Mouse (Mus musculus): Measurements from ENCODE around the gene Cmtm1. TPM values are rescaled to one million over a fixed set of nuclear protein-coding genes. Genes with fewer than 3 reads are reported as not detected.

The Cmtm1 gene
- under 1 TPM in 1 of 2 experiments, not detected in 1; 0.62 TPM for polyA plus RNA-seq (2017; shearing (Covaris generic))

DNA sequence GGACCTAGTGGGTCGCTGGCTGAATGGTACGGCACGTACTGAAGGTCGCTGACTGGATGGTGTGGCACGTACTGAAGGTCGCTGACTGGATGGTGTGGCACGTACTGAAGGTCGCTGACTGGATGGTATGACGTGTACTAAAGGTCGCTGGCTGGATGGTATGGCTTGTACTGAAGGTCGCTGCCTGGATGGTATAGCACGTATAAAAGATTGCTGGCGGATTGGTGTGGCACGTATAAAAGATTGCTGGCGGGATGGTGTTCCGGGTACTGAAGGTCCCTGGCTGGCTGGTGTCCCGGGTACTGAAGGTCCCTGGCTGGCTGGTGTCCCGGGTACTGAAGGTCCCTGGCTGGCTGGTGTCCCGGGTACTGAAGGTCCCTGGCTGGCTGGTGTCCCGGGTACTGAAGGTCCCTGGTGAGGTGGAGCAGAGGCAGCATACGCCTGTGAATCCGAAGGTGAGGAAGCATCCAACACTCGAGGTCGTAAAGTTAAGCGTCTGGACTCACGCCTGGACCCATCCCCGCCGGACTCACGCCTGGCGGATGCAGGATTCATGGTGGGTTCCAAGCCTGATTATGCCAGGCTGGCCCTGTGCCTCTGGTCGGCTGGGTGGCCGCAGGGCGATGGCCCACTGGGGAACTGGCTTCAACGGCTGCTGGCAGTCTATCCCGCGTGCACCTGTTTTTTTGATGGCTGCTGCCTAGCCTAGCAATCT, at the start of gene Cmtm1, which contains the start of gene Gm45711:
Gene Cmtm1, minus strand, starts transcription at position 705 of the 715 bp plus-strand sequence.
Gene Gm45711, minus strand, starts transcription at position 641 of the 715 bp plus-strand sequence.

GRCm38 (mm10) chr8:104339229-104339982, 29.5 kb upstream of the Cmtm1 start, which contains the start of gene Cmtm3:
Cmtm3 (plus strand) TSS chr8:104339410.

GRCm38 (mm10) chr8:104321930-104322329, 12.0 kb upstream of the Cmtm1 start, which contains the start of gene Cmtm2b:
Cmtm2b (plus strand) TSS chr8:104322230.

GRCm38 (mm10) chr8:104321267-104321666, 11.3 kb upstream of the Cmtm1 start, which contains the start of gene Gm11020:
Gm11020 (plus strand) TSS chr8:104321567.

GRCm38 (mm10) chr8:104293081-104293480, 16.9 kb downstream of the Cmtm1 start, which contains the start of gene Cmtm2a:
Cmtm2a (minus strand) TSS chr8:104293181.

GRCm38 (mm10) chr8:104250439-104251367, 59.2 kb downstream of the Cmtm1 start, which contains the start of gene Cklf:
Cklf (plus strand) TSS chr8:104250861.

DNA sequence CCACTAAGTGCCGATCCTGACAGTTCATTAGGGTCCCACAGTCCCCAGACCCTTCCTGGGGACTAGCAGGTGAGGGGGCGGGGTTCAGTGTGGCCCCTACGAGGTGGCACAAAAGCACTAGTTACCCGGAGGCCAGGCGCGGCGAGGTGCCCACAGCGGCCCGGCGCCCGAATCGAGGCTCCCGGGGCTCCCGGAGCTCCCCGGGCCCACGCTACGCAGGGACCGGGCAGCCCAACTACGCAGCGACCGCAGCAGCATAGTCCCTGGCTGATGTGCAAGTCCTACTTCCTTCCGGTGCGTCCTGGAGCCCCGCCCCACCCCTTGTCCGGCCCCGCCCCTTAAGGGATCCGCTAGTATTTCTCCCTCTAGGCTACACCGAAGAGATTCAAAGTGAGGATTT, 61.7 kb downstream of the Cmtm1 start, which contains the start of gene Tk2:
Gene Tk2, minus strand, starts transcription at position 283 of the 400 bp plus-strand sequence.

Other genes with a start within 250 kb of the Cmtm1 start
- gene Cdh5, start 208.5 kb downstream of the Cmtm1 start, polyA plus RNA-seq (2017; shearing (Covaris generic)), result 1 to 10 TPM in 1 of 2 experiments, under 1 TPM in 1; 0.04 to 1.1 TPM
- 1 to 10 TPM in 1 of 2 experiments, under 1 TPM in 1; 0.07 to 2.2 TPM for gene Bean1, start 139.7 kb downstream of the Cmtm1 start, polyA plus RNA-seq (2017; shearing (Covaris generic))
- 100 to 1,000 TPM in 1 of 2 experiments, 10 to 100 TPM in 1; 95.5 to 107 TPM for gene Tk2, start 61.6 kb downstream of the Cmtm1 start, polyA plus RNA-seq (2017; shearing (Covaris generic))
- gene Cklf, start 59.3 kb downstream of the Cmtm1 start, polyA plus RNA-seq (2017; shearing (Covaris generic)), result 100 to 1,000 TPM; 106 to 127 TPM
- gene Cmtm2a, start 17.0 kb downstream of the Cmtm1 start, polyA plus RNA-seq (2017; shearing (Covaris generic)), result under 1 TPM in 1 of 2 experiments, not detected in 1; 0.84 TPM
- not detected for gene Gm45711, start 64 bp downstream of the Cmtm1 start, polyA plus RNA-seq (2017; shearing (Covaris generic))
- gene Gm11020, start 11.4 kb upstream of the Cmtm1 start, polyA plus RNA-seq (2017; shearing (Covaris generic)), result 1 to 10 TPM in 1 of 2 experiments, not detected in 1; 4.4 TPM
- gene Cmtm2b, start 12.1 kb upstream of the Cmtm1 start, polyA plus RNA-seq (2017; shearing (Covaris generic)), result 1 to 10 TPM in 1 of 2 experiments, not detected in 1; 3.7 TPM
- 10 to 100 TPM; 14.5 to 30.9 TPM for gene Cmtm3, start 29.3 kb upstream of the Cmtm1 start, polyA plus RNA-seq (2017; shearing (Covaris generic))
- gene Cmtm4, start 85.7 kb upstream of the Cmtm1 start, polyA plus RNA-seq (2017; shearing (Covaris generic)), result under 1 TPM; 0.31 to 0.66 TPM
- 10 to 100 TPM; 34.4 to 35.5 TPM for gene Dync1li2, start 132.9 kb upstream of the Cmtm1 start, polyA plus RNA-seq (2017; shearing (Covaris generic))
- gene Terb1, start 199.8 kb upstream of the Cmtm1 start, polyA plus RNA-seq (2017; shearing (Covaris generic)), result under 1 TPM; 0.13 to 0.47 TPM
- 100 to 1,000 TPM in 1 of 2 experiments, 10 to 100 TPM in 1; 84.9 to 115 TPM for gene Nae1, start 224.5 kb upstream of the Cmtm1 start, polyA plus RNA-seq (2017; shearing (Covaris generic))
- 1 to 10 TPM; 1.2 to 3.4 TPM for gene Car7, start 224.5 kb upstream of the Cmtm1 start, polyA plus RNA-seq (2017; shearing (Covaris generic))